Comparison of ENCODE assay signal across 9 mouse cellular contexts in genomic region chr17:32386659-32387432, GRCm38 (mm10). TPM values are rescaled to one million over a fixed set of nuclear protein-coding genes. Genes with fewer than 3 reads are reported as not detected.
DNase-seq lines count a peak whose midpoint lies in the region; ATAC-seq and TF ChIP-seq lines count a peak whose summit lies in the region.
"Had no signal": no experiment of that assay in that cellular context is flagged by ENCODE, and none has a peak within 500 bp of the region (broad histone marks: within the 10 kb centered on the region; RNA-seq: fewer than 3 reads in every experiment).

No protein-coding gene starts in this region.

- no peak for TF ChIP-seq POLR2A in testis, adult 2 months (IDR thresholded peaks at IDR 0.05; ENCODE audit: control insufficient read depth, low read depth, low read length)

- no peak overlapping the region for H3K27ac ChIP-seq in testis, adult 2 months (ENCODE audit: control insufficient read depth, insufficient read depth, low read depth, low read length)
- H3K27ac ChIP-seq in liver, postnatal 0 days (ENCODE audit: low read depth): no peak overlapping the region
- H3K27ac ChIP-seq: embryonic facial prominence, embryonic 12.5 days had no signal

- H3K27me3 ChIP-seq in testis, adult 2 months (ENCODE audit: control insufficient read depth, insufficient read depth, low read length): no peaks in the 10 kb centered on the region
- no peaks in the 10 kb centered on the region for H3K27me3 ChIP-seq in liver, postnatal 0 days (ENCODE audit: insufficient read depth, low read length)
- H3K27me3 ChIP-seq in splenic B cell, adult 2 months (ENCODE audit: control insufficient read depth, insufficient read depth, low read length, poor library complexity, severe bottlenecking): no peaks in the 10 kb centered on the region

- peak; percentile 14; the same call in 1 of the 2 replicates for TF ChIP-seq CTCF in testis, adult 2 months (IDR thresholded peaks at IDR 0.05; ENCODE audit: control insufficient read depth, insufficient read depth, insufficient replicate concordance, low read depth, low read length)
- TF ChIP-seq CTCF in liver, postnatal 0 days (IDR thresholded peaks at IDR 0.05; ENCODE audit: low read depth): peak; percentile 82

- H3K9ac ChIP-seq in liver, postnatal 0 days (replicated peaks): no peak overlapping the region
- H3K9ac ChIP-seq: embryonic facial prominence, embryonic 12.5 days had no signal

- peak; percentile 90 for DNase-seq in heart, adult 11 months
- no peak for DNase-seq in heart, postnatal 25 days (ENCODE audit: low spot score)
- DNase-seq in testis, postnatal 14 days (ENCODE audit: low spot score): no peak
- peak; percentile 45 for DNase-seq in embryo, embryonic 11 days
- DNase-seq in liver, postnatal 0 days: peak; percentile 53
- DNase-seq in splenic B cell, adult 2 months (ENCODE audit: low read depth, low spot score): peak; percentile 78
- DNase-seq in gastrocnemius, postnatal 14 days: no peak

- H3K4me3 ChIP-seq in testis, adult 2 months (ENCODE audit: control insufficient read depth, low read depth, low read length): no peak overlapping the region
- H3K4me3 ChIP-seq in liver, postnatal 0 days (ENCODE audit: low read depth, low read length): no peak overlapping the region

- no peak for TF ChIP-seq EP300 in liver, postnatal 0 days (IDR thresholded peaks at IDR 0.05; ENCODE audit: low read depth)

- H3K4me1 ChIP-seq in testis, adult 2 months (ENCODE audit: control insufficient read depth, insufficient read depth, low read length): peaks cover 8% of the 10 kb centered on the region
- H3K4me1 ChIP-seq in liver, postnatal 0 days (ENCODE audit: insufficient read depth): peaks cover 9% of the 10 kb centered on the region; the same call in 1 of the 2 replicates

- H3K9me3 ChIP-seq in liver, postnatal 0 days (ENCODE audit: low read length): no peaks in the 10 kb centered on the region
- H3K9me3 ChIP-seq: embryonic facial prominence, embryonic 12.5 days had no signal

- WGBS in liver, postnatal 0 days (ENCODE audit: insufficient replicate concordance): 54% methylated on average over 9 of the region's 9 CpGs

- H3K36me3 ChIP-seq in testis, adult 2 months (ENCODE audit: control insufficient read depth, insufficient read depth, low read length): no peaks in the 10 kb centered on the region
- no peaks in the 10 kb centered on the region for H3K36me3 ChIP-seq in liver, postnatal 0 days (replicated peaks; ENCODE audit: insufficient read depth, low read length)
- H3K36me3 ChIP-seq in splenic B cell, adult 2 months (ENCODE audit: control insufficient read depth, insufficient read depth, low read length, poor library complexity, severe bottlenecking): 0 out of 2 replicates have a peak, but pooled peaks cover 3% of the 10 kb centered on the region

- ATAC-seq in liver, postnatal 0 days: no peak

- intact Hi-C loops in heart, postnatal 25 days (cut with DNase I): loop anchor here (5.0 kb wide), 2 partner anchors 35 to 105 kb away; partner anchors contain the start of gene Akap8l
- intact Hi-C loops in gastrocnemius, postnatal 14 days (cut with DNase I; ENCODE audit: low total_unique reads): no loop called here

- no peak overlapping the region for H3K4me2 ChIP-seq in liver, postnatal 0 days (ENCODE audit: low read depth, low read length)

RNA-seq across cellular contexts. Expression of gene Wiz, which starts 2.4 kb away (rescaled TPM):
- 10 to 100 TPM; 18.1 to 20.2 TPM for total RNA-seq in heart, postnatal 25 days (2021)
- polyA plus RNA-seq in testis, adult 2 months (2012; rRNA removed): 25.2 and 26.3 TPM in 2 replicates
- 2.7 and 3.2 TPM in 2 replicates for polyA plus RNA-seq in liver, postnatal 0 days (2015; fragmentation: Nextera tagmentation; extraction: Ambion mirVana)
- 10 to 100 TPM; 14.3 to 15.3 TPM for total RNA-seq in gastrocnemius, postnatal 14 days (2021)

RNA-seq across cellular contexts. Expression of gene Rasal3, which starts 16.5 kb away (rescaled TPM):
- 1 to 10 TPM in 1 of 2 experiments, under 1 TPM in 1; 0.91 to 1.3 TPM for total RNA-seq in heart, postnatal 25 days (2021)
- 3.7 and 5.3 TPM in 2 replicates for polyA plus RNA-seq in testis, adult 2 months (2012; rRNA removed)
- polyA plus RNA-seq in liver, postnatal 0 days (2015; fragmentation: Nextera tagmentation; extraction: Ambion mirVana): 2.9 and 3.1 TPM in 2 replicates
- under 1 TPM in 1 of 2 experiments, not detected in 1; 0.14 TPM for total RNA-seq in gastrocnemius, postnatal 14 days (2021)

RNA-seq across cellular contexts. Expression of gene Akap8l, which starts 36.4 kb away (rescaled TPM):
- total RNA-seq in heart, postnatal 25 days (2021): 10 to 100 TPM; 43.0 to 46.3 TPM
- polyA plus RNA-seq in testis, adult 2 months (2012; rRNA removed): 107 and 129 TPM in 2 replicates
- 21.5 and 23.8 TPM in 2 replicates for polyA plus RNA-seq in liver, postnatal 0 days (2015; fragmentation: Nextera tagmentation; extraction: Ambion mirVana)
- 10 to 100 TPM; 20.8 to 28.0 TPM for total RNA-seq in gastrocnemius, postnatal 14 days (2021)

RNA-seq across cellular contexts. Expression of gene Pglyrp2, which starts 37.1 kb away (rescaled TPM):
- total RNA-seq in heart, postnatal 25 days (2021): under 1 TPM; 0.16 to 0.20 TPM
- polyA plus RNA-seq in testis, adult 2 months (2012; rRNA removed): 2.0 and 2.4 TPM in 2 replicates
- polyA plus RNA-seq in liver, postnatal 0 days (2015; fragmentation: Nextera tagmentation; extraction: Ambion mirVana): 48.4 and 53.7 TPM in 2 replicates
- total RNA-seq in gastrocnemius, postnatal 14 days (2021): not detected

Comparison
In these comparisons a context has a peak if more than half of its experiments do, and no peak if none do; other contexts are left out.
1. DNase-seq: peak in heart, adult 11 months (single experiment), embryo, embryonic 11 days (single experiment), liver, postnatal 0 days (single experiment) and splenic B cell, adult 2 months (single experiment); none in heart, postnatal 25 days (single experiment), testis, postnatal 14 days (single experiment) and gastrocnemius, postnatal 14 days (single experiment).